Mouse (Mus musculus) bone marrow, adult 2 months (tissue): ENCODE data around the gene Pepd. TPM values are rescaled to one million over a fixed set of nuclear protein-coding genes. Genes with fewer than 3 reads are reported as not detected.

Experiments used
- H3K27ac ChIP-seq: fragments of 200-500 bp; 2 replicates; pipeline ENCODE4 v1.5.1; 2012; ENCODE audit warnings: low read depth, mild to moderate bottlenecking, control low read depth, inconsistent platforms, low read length; ENCODE audit not compliant: control insufficient read depth, poor library complexity, insufficient read depth
- H3K4me1 ChIP-seq: fragments of 200-500 bp; 2 replicates; pipeline ENCODE4 v1.6.1; 2011; ENCODE audit warnings: low read length; ENCODE audit not compliant: control insufficient read depth, insufficient read depth
- H3K4me3 ChIP-seq: fragments of 200-500 bp; replicated peaks from 2 replicates; pipeline ENCODE3; 2011; ENCODE audit warnings: mild to moderate bottlenecking, low read depth, low read length, control low read depth; ENCODE audit not compliant: control insufficient read depth
- CTCF ChIP-seq: fragments of 200-500 bp; IDR thresholded peaks from 2 replicates; pipeline ENCODE4 v1.5.1; 2011; ENCODE audit warnings: low read length, control low read depth; ENCODE audit not compliant: control insufficient read depth, insufficient read depth
- POLR2A ChIP-seq: fragments of 200-500 bp; IDR thresholded peaks from 2 replicates; pipeline ENCODE4 v1.6.1; 2011; ENCODE audit warnings: low read depth, mild to moderate bottlenecking, control low read depth, low read length, borderline replicate concordance; ENCODE audit not compliant: control insufficient read depth
- WGBS: fragments of 180-500 bp; shearing (Covaris S2); methylation state at CpG from one replicate; pipeline ENCODE4 v1.1.7; 2018; 5-methylcytosine and 5-hydroxymethylcytosine counted together
- polyA plus RNA-seq: library from polyadenylated mRNA; stranded (reverse); fragments of >200 nt; gene quantifications from 2 replicates; pipeline ENCODE4 v1.2.4, GENCODE M21; 2011; ENCODE audit warnings: low replicate concordance; ENCODE audit not compliant: missing spikeins, insufficient read depth, insufficient read length

Gene Pepd
- polyA plus RNA-seq, 1 experiment, result 16.1 TPM

GRCm38 (mm10) chr7:35025409-35026275, 113.5 kb downstream of the Pepd start:
- H3K4me3 ChIP-seq, result no peak overlapping the region
- H3K27ac ChIP-seq, result no peak overlapping the region
- TF ChIP-seq CTCF, result peak; percentile 99
- TF ChIP-seq POLR2A, result no peak
- WGBS, result 48% methylated on average over 5 of the region's 5 CpGs
- H3K4me1 ChIP-seq, result peaks cover 6% of the 10 kb centered on the region

- WGBS, result 74% methylated on average over 4 of the region's 4 CpGs
- no peak overlapping the region for H3K27ac ChIP-seq
Measured at GRCm38 (mm10) chr7:35026276-35026630, 114.1 kb downstream of the Pepd start.

GRCm38 (mm10) chr7:35026838-35027291, 114.7 kb downstream of the Pepd start:
- TF ChIP-seq POLR2A (no peak), CTCF (no peak)
- WGBS, result 70% methylated on average over 3 of the region's 3 CpGs
- H3K4me3 ChIP-seq, result no peak overlapping the region
- peaks cover 6% of the 10 kb centered on the region for H3K4me1 ChIP-seq
- H3K27ac ChIP-seq, result no peak overlapping the region

More at GRCm38 (mm10) chr7:35026276-35026630, 114.1 kb downstream of the Pepd start:
- peaks cover 6% of the 10 kb centered on the region for H3K4me1 ChIP-seq
- TF ChIP-seq CTCF (no peak), POLR2A (no peak)
- H3K4me3 ChIP-seq, result no peak overlapping the region

GRCm38 (mm10) chr7:35027801-35028420, 115.7 kb downstream of the Pepd start:
- 81% methylated on average over 9 of the region's 9 CpGs for WGBS

GRCm38 (mm10) chr7:35028559-35028958, 116.4 kb downstream of the Pepd start:
- peaks cover 6% of the 10 kb centered on the region for H3K4me1 ChIP-seq
- H3K27ac ChIP-seq, result no peak overlapping the region; the same call in 1 of the 2 replicates
- 6% methylated on average over 16 of the region's 16 CpGs for WGBS
- no peak overlapping the region for H3K4me3 ChIP-seq
- TF ChIP-seq CTCF, result no peak
- no peak for TF ChIP-seq POLR2A

More at GRCm38 (mm10) chr7:35027801-35028420, 115.7 kb downstream of the Pepd start:
- TF ChIP-seq CTCF (no peak), POLR2A (no peak)
- H3K4me3 ChIP-seq, result no peak overlapping the region
- no peak overlapping the region for H3K27ac ChIP-seq
- H3K4me1 ChIP-seq, result peaks cover 6% of the 10 kb centered on the region

- TF ChIP-seq POLR2A, result no peak
- TF ChIP-seq CTCF, result no peak
- 72% methylated on average over 5 of the region's 5 CpGs for WGBS
- H3K4me1 ChIP-seq, result peaks cover 6% of the 10 kb centered on the region
- H3K27ac ChIP-seq, result peak overlapping the region; percentile 19; the same call in 1 of the 2 replicates
- no peak overlapping the region for H3K4me3 ChIP-seq
Measured at GRCm38 (mm10) chr7:35029228-35029627, 117.0 kb downstream of the Pepd start.

- TF ChIP-seq CTCF (no peak), POLR2A (no peak)
- Histone ChIP-seq H3K4me3 (no peak overlapping the region), H3K4me1 (peaks cover 6% of the 10 kb centered on the region), H3K27ac (no peak overlapping the region)
- WGBS, result 95% methylated on average over 3 of the region's 3 CpGs
Measured at GRCm38 (mm10) chr7:35029648-35030047, 117.5 kb downstream of the Pepd start.

- Histone ChIP-seq H3K4me1 (peaks cover 6% of the 10 kb centered on the region), H3K27ac (no peak overlapping the region), H3K4me3 (no peak overlapping the region)
- 88% methylated on average over 6 of the region's 6 CpGs for WGBS
- TF ChIP-seq POLR2A (no peak), CTCF (no peak)
Measured at GRCm38 (mm10) chr7:35030567-35030966, 118.4 kb downstream of the Pepd start.

- Histone ChIP-seq H3K27ac (no peak overlapping the region), H3K4me1 (peaks cover 1% of the 10 kb centered on the region; the same call in 1 of the 2 replicates), H3K4me3 (no peak overlapping the region)
- 74% methylated on average over 6 of the region's 6 CpGs for WGBS
- TF ChIP-seq POLR2A (no peak), CTCF (no peak)
Measured at GRCm38 (mm10) chr7:35035141-35035553, 123.0 kb downstream of the Pepd start.
